Mouse (Mus musculus) liver, embryonic 11.5 days (tissue): ENCODE results near the gene Camk2b. TPM values are rescaled to one million over a fixed set of nuclear protein-coding genes. Genes with fewer than 3 reads are reported as not detected.
"Not testable (repeated sequence)": the region's sequence is repeated elsewhere in the genome, so short reads cannot be mapped to it uniquely, and the experiment has no call there.

Experiments
- ATAC-seq: fragments of 200-750 bp; cut with Nextera tagmentation; replicated peaks from 2 replicates; pipeline ENCODE4 v1.8.0; 2017; ENCODE audit warnings: moderate number of reproducible peaks, mild to moderate bottlenecking, moderate TSS enrichment, moderate library complexity; ENCODE audit not compliant: low FRiP score
- DNase-seq: peaks from one replicate; pipeline ENCODE4 v3.0.0-alpha.2; 2017; ENCODE audit warnings: low spot score
- H3K27ac ChIP-seq: fragments of 300-500 bp; sonication (generic); 2 replicates; pipeline ENCODE4 v1.5.1; 2014; ENCODE audit warnings: mild to moderate bottlenecking, low read depth, low read length, control low read depth
- H3K27me3 ChIP-seq: fragments of 300-500 bp; sonication (generic); replicated peaks from 2 replicates; pipeline ENCODE4 v1.6.1; 2014; ENCODE audit warnings: low read length, mixed read lengths; ENCODE audit not compliant: control insufficient read depth, insufficient read depth
- H3K36me3 ChIP-seq: fragments of 300-500 bp; sonication (generic); 2 replicates; pipeline ENCODE4 v1.6.1; 2014; ENCODE audit warnings: mild to moderate bottlenecking, low read length, moderate library complexity, mixed read lengths; ENCODE audit not compliant: control insufficient read depth, insufficient read depth
- H3K4me1 ChIP-seq: fragments of 300-500 bp; sonication (generic); replicated peaks from 2 replicates; pipeline ENCODE4 v1.6.1; 2014; ENCODE audit warnings: low read length, mixed read lengths; ENCODE audit not compliant: control insufficient read depth, insufficient read depth
- H3K4me2 ChIP-seq: fragments of 300-500 bp; sonication (generic); 2 replicates; pipeline ENCODE4 v1.6.1; 2014; ENCODE audit warnings: mild to moderate bottlenecking, control low read depth, moderate library complexity
- H3K4me3 ChIP-seq: fragments of 300-500 bp; sonication (generic); 2 replicates; pipeline ENCODE4 v1.5.1; 2014; ENCODE audit warnings: low read depth, low read length, control low read depth
- H3K9ac ChIP-seq: fragments of 300-500 bp; sonication (generic); 2 replicates; pipeline ENCODE4 v1.6.1; 2014; ENCODE audit warnings: low read depth, low read length, control low read depth
- H3K9me3 ChIP-seq: fragments of 300-500 bp; sonication (generic); 2 replicates; pipeline ENCODE4 v1.6.1; 2016; ENCODE audit warnings: low read length, inconsistent platforms, mixed read lengths; ENCODE audit not compliant: control insufficient read depth
- WGBS: fragments of 180-500 bp; shearing (Covaris S2); extraction: QIAGEN DNeasy Blood & Tissue Kit; methylation state at CpG from one replicate; pipeline ENCODE4 v1.1.7; 2014; 5-methylcytosine and 5-hydroxymethylcytosine counted together
- polyA plus RNA-seq: library from polyadenylated mRNA; unstranded; fragments of >200 nt; fragmentation: Nextera tagmentation; extraction: Ambion mirVana; gene quantifications from 2 replicates; pipeline ENCODE4 v1.2.1, GENCODE M21; 2014

The Camk2b gene
- polyA plus RNA-seq, 1 experiment from 2014 or later = 0.99 TPM

DNA sequence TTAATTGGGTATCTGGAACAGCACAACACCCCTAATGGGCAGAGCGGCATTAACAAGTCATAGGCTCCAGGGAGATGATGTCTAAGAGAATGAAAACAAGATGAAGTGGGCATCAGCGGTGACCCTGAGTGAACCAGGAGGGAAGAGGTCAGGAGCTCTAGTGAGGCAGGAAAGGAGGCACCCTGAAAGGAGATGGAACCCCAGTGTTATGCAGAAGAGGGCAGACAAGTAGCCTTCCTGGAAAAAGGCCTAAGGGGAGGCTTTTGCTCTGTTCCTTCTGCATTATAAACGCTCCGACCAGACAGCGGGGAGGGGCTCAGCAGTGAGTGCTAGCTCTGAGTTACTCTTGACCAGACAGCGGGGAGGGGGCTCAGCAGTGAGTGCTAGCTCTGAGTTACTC is 123.2 kb downstream of the Camk2b start:
- ATAC-seq (no peak), DNase-seq (no peak)
- no peaks in the 10 kb centered on the region for H3K36me3 ChIP-seq
- no peaks in the 10 kb centered on the region for H3K27me3 ChIP-seq
- H3K9me3 ChIP-seq = no peaks in the 10 kb centered on the region
- H3K27ac ChIP-seq = no peak overlapping the region
- no peak overlapping the region for H3K4me3 ChIP-seq
- no peak overlapping the region for H3K4me2 ChIP-seq
- WGBS = 72% methylated on average over 6 of the region's 6 CpGs
- no peak overlapping the region for H3K9ac ChIP-seq
- H3K4me1 ChIP-seq = 0 out of 2 replicates have a peak, but pooled peaks cover under 1% of the 10 kb centered on the region

DNA sequence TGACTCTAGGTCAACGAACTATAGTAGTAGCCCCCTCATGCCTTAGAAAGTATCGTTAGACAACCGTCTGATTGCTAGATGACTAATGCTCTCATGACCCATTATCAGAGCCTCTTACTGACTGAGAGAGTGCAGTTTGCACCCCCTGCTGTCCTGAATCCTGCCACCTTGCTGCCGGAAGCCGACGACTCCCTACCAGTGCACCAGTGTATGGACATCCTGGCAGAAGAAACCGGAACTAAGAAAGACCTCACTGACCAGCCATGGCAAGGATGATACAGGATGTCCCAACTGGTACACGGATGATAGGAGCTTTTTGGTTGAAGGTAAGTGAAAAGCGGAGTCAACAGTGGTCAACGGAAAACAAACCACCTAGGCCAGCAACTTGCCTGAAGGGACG is 131.6 kb downstream of the Camk2b start:
- 90% methylated on average over 11 of the region's 11 CpGs for WGBS
- not testable (repeated sequence) for H3K4me1 ChIP-seq, DNase-seq

DNA sequence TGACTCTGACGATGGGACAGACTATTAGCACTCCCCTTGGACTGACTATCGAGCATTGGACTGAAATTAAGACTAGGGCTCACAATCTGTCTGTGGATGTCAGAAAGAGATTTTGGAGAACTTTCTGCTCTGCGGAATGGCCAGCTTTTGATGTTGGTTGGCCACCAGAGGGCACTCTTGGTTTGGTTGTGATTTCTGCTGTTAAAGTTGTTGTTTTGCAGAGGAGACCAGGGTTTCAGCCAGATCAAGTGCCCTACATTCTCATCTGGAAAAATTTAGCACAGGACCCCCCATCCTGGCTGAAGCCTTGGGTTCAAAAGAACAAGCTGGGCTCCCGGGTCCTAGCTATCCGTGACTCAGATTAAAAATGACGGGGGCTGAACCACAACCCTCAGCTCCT is 134.2 kb downstream of the Camk2b start:
- not testable (repeated sequence) for H3K9ac ChIP-seq, H3K4me2 ChIP-seq, H3K9me3 ChIP-seq, H3K27me3 ChIP-seq, H3K4me1 ChIP-seq, H3K4me3 ChIP-seq, DNase-seq, ATAC-seq, H3K36me3 ChIP-seq, H3K27ac ChIP-seq
- 77% methylated on average over 6 of the region's 6 CpGs for WGBS

More for the DNA sequence above, 131.6 kb downstream of the Camk2b start:
- H3K9ac ChIP-seq, H3K9me3 ChIP-seq, H3K36me3 ChIP-seq, H3K4me2 ChIP-seq, ATAC-seq, H3K27ac ChIP-seq, H3K27me3 ChIP-seq, H3K4me3 ChIP-seq: not testable (repeated sequence)

DNA sequence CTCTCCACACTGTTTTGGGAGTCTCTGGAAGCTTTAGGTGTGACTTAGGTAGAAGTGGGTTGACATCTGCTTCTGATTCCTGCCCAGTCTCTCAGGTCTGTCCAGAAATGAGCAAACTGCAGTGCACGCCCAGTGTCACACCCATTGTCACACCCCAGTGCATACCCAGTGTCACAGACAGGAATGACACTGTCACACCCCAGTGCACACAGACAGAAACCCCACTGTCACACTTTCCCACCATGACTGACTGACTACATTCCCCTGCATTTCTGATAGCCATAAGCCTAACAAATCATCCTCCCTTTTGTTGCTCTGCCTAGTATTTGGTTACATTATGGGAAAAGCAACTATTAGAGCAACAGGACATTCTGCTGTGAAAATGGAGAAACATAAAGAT is 135.6 kb downstream of the Camk2b start:
- Histone ChIP-seq H3K4me3 (no peak overlapping the region), H3K9me3 (no peaks in the 10 kb centered on the region), H3K27ac (no peak overlapping the region), H3K4me2 (no peak overlapping the region), H3K9ac (no peak overlapping the region), H3K4me1 (no peaks in the 10 kb centered on the region), H3K27me3 (no peaks in the 10 kb centered on the region), H3K36me3 (no peaks in the 10 kb centered on the region)
- 85% methylated on average over 1 of the region's 1 CpGs for WGBS
- DNase-seq (no peak), ATAC-seq (no peak)

DNA sequence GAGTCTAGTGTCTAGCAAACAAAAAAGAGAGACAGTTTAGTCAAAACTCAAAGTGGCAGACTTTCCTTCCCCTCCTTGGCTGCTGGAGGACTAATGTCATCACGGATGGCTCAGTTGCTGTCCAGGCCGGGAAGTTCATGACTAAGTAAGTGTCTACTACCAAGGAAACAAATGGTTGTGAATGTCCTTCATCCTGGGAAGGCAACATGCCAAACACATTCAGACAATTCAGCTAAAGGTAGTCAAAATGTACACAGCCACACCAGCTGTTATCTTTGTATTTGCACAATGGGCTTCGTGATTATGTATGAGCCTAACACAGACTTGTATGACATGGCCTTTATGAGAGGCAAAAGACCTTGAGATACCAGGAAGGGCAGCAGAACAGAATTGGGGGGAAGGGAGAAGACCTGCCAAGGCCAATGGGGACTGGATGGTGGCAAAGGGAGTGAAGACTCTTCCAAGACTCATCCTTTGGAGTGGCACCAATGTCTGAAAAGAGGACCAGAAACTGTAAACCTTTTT is 139.4 kb downstream of the Camk2b start:
- Histone ChIP-seq H3K27me3 (no peaks in the 10 kb centered on the region), H3K9me3 (no peaks in the 10 kb centered on the region), H3K9ac (no peak overlapping the region), H3K36me3 (no peaks in the 10 kb centered on the region), H3K4me1 (no peaks in the 10 kb centered on the region), H3K4me2 (no peak overlapping the region), H3K27ac (no peak overlapping the region), H3K4me3 (no peak overlapping the region)
- DNase-seq = no peak
- no peak for ATAC-seq
- 78% methylated on average over 3 of the region's 3 CpGs for WGBS

DNA sequence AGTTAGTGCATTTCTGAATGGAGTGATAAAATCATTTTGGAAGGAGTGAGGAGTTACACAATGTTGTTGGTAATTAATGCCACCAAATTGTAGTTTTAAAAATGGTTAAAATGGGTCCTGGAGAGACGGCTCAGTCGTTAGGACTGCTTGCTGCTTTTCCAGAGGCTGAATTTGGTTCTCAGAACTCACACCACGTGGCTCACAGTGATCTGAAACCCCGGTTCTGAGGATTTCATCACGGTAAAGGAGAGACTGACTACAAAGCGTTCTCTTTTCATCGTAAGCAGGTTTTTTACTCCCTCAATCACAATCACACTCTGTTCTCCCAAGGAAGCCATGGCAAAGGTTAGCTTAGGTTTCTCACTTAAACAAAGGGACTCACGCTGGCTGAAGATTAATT is 141.5 kb downstream of the Camk2b start:
- WGBS = 68% methylated on average over 8 of the region's 8 CpGs
- peaks cover 5% of the 10 kb centered on the region; the same call in 1 of the 2 replicates for H3K4me1 ChIP-seq
- H3K36me3 ChIP-seq = no peaks in the 10 kb centered on the region
- H3K9me3 ChIP-seq = no peaks in the 10 kb centered on the region
- no peaks in the 10 kb centered on the region for H3K27me3 ChIP-seq
- no peak overlapping the region for H3K4me3 ChIP-seq
- no peak for ATAC-seq
- no peak overlapping the region for H3K4me2 ChIP-seq
- H3K9ac ChIP-seq = no peak overlapping the region
- H3K27ac ChIP-seq = no peak overlapping the region
- DNase-seq = no peak

DNA sequence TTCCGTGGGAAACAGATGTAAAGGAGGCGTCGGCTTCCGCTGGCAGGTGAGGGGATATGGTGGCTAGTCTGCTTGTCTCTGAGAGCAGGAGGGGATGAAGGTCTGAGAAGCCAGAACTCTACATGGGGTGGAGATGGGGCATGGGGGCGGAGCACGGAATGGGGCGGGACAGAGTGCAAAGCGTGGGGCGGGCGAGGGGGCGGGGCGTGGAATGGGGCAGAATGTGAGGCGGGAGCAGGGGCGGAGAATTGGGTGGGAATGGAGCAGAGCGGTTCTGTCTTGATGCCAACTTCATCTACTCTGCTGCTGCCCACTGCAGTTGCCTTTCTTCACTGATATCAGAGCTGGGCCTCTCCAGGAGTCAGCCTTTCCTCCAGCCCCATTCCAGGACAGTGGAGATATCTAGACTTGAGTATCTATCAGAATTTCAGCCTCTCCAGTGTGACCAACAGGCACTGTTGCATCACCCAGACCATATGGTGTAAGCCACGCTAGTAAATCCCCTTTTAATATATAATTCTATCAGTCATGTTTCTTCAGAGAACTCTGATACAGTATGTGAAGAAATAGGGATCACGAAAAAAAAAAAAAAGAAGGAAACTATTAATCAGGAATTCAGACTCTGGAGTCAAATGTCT is 145.7 kb downstream of the Camk2b start:
- H3K9ac ChIP-seq = no peak overlapping the region
- ATAC-seq = peak; percentile 58
- H3K4me1 ChIP-seq = peaks cover 5% of the 10 kb centered on the region; the same call in 1 of the 2 replicates
- no peak overlapping the region for H3K27ac ChIP-seq
- no peak for DNase-seq
- WGBS = 33% methylated on average over 17 of the region's 17 CpGs
- H3K27me3 ChIP-seq = no peaks in the 10 kb centered on the region
- H3K4me3 ChIP-seq = no peak overlapping the region
- H3K4me2 ChIP-seq = no peak overlapping the region
- no peaks in the 10 kb centered on the region for H3K9me3 ChIP-seq
- H3K36me3 ChIP-seq = no peaks in the 10 kb centered on the region

Other genes starting within 250 kb of the Camk2b start
- gene Polm, start 228.3 kb downstream of the Camk2b start, polyA plus RNA-seq = 6.0 and 6.2 TPM in 2 replicates
- gene Aebp1, start 204.4 kb downstream of the Camk2b start, polyA plus RNA-seq = 11.3 TPM in 2 replicates
- 151 and 158 TPM in 2 replicates for gene Pold2, start 188.1 kb downstream of the Camk2b start, polyA plus RNA-seq
- gene Myl7, start 167.6 kb downstream of the Camk2b start, polyA plus RNA-seq = 73.1 and 156 TPM in 2 replicates
- 0.35 and 0.45 TPM in 2 replicates for gene Gck, start 116.3 kb downstream of the Camk2b start, polyA plus RNA-seq
- gene Ykt6, start 110.7 kb downstream of the Camk2b start, polyA plus RNA-seq = 18.4 TPM in 2 replicates
- gene A730071L15Rik, start 133.7 kb upstream of the Camk2b start, polyA plus RNA-seq = 0.11 and 0.27 TPM in 2 replicates
- gene Nudcd3, start 134.1 kb upstream of the Camk2b start, polyA plus RNA-seq = 31.9 and 32.4 TPM in 2 replicates
- 0.06 and 0.23 TPM in 2 replicates for gene Npc1l1, start 163.8 kb upstream of the Camk2b start, polyA plus RNA-seq
- 141 and 151 TPM in 2 replicates for gene Ddx56, start 201.4 kb upstream of the Camk2b start, polyA plus RNA-seq
- 76.2 and 78.8 TPM in 2 replicates for gene Tmed4, start 208.5 kb upstream of the Camk2b start, polyA plus RNA-seq
- gene Ogdh, start 225.3 kb upstream of the Camk2b start, polyA plus RNA-seq = 124 and 131 TPM in 2 replicates